Comparison of ENCODE assay signal across 12 mouse cellular contexts in genomic region chr11:60264651-60265050, GRCm38 (mm10). TPM values are rescaled to one million over a fixed set of nuclear protein-coding genes. Genes with fewer than 3 reads are reported as not detected.
DNase-seq lines count a peak whose midpoint lies in the region; ATAC-seq lines count a peak whose summit lies in the region.
"Had no signal": no experiment of that assay in that cellular context is flagged by ENCODE, and none has a peak within 500 bp of the region (broad histone marks: within the 10 kb centered on the region; RNA-seq: fewer than 3 reads in every experiment).

No protein-coding gene starts in this region.

- 0 out of 2 replicates have a peak, but pooled peaks cover 3% of the 10 kb centered on the region for H3K36me3 ChIP-seq in midbrain, embryonic 14.5 days (ENCODE audit: control insufficient read depth, insufficient read depth, low read length)

- peak; percentile 64 for DNase-seq in left cerebral cortex, postnatal 4 days
- no peak for DNase-seq in left cerebral cortex, adult 9 months (ENCODE audit: low spot score in 2 of 2)
- DNase-seq in cerebellum, adult 18-20 months, result peak; percentile 83 to 88
- peak; percentile 78 to 83 for DNase-seq in cerebellum, postnatal 36 days
- DNase-seq in midbrain, embryonic 14.5 days, result peak; percentile 45
- no peak for DNase-seq in heart, adult 9 months (ENCODE audit: low spot score in 2 of 2)
- DNase-seq: gastrocnemius, postnatal 36 days; lung, postnatal 14 days; thymus, postnatal 25 days had no signal

- H3K9ac ChIP-seq in midbrain, embryonic 14.5 days (replicated peaks; ENCODE audit: low read length), result no peak overlapping the region
- H3K9ac ChIP-seq: liver, embryonic 12.5 days had no signal

- no peak overlapping the region for H3K4me2 ChIP-seq in midbrain, embryonic 14.5 days (ENCODE audit: low read length)
- H3K4me2 ChIP-seq: liver, embryonic 12.5 days had no signal

- no peak overlapping the region for H3K4me3 ChIP-seq in midbrain, embryonic 14.5 days (replicated peaks; ENCODE audit: low read depth, low read length)
- H3K4me3 ChIP-seq: liver, embryonic 12.5 days had no signal

- H3K4me1 ChIP-seq in midbrain, embryonic 14.5 days (ENCODE audit: control insufficient read depth, insufficient read depth, low read length), result peaks cover 14% of the 10 kb centered on the region

- H3K9me3 ChIP-seq in midbrain, embryonic 14.5 days (ENCODE audit: control insufficient read depth, low read length), result no peaks in the 10 kb centered on the region
- H3K9me3 ChIP-seq: liver, embryonic 12.5 days had no signal

- ATAC-seq in midbrain, embryonic 14.5 days (ENCODE audit: low FRiP score, low TSS enrichment), result no peak
- no peak for ATAC-seq in megakaryocyte progenitor cell, adult 5-6 weeks (replicated peaks; ENCODE audit: poor library complexity)
- ATAC-seq: activated CD4-positive, CD25-positive, alpha-beta regulatory T cell, adult 4 months; liver, embryonic 12.5 days had no signal

- intact Hi-C loops in left cerebral cortex, postnatal 4 days (cut with DNase I), result no loop called here

- H3K27ac ChIP-seq in midbrain, embryonic 14.5 days (replicated peaks; ENCODE audit: low read depth, low read length), result peak overlapping the region; percentile 26; the same call in 1 of the 2 replicates
- H3K27ac ChIP-seq: liver, embryonic 12.5 days had no signal

- H3K27me3 ChIP-seq in midbrain, embryonic 14.5 days (ENCODE audit: control insufficient read depth, insufficient read depth, low read length), result no peaks in the 10 kb centered on the region
- H3K27me3 ChIP-seq: liver, embryonic 12.5 days had no signal

- WGBS in midbrain, embryonic 14.5 days, result 65% methylated on average over 1 of the region's 1 CpGs

RNA-seq across cellular contexts. Expression of gene Srebf1, which starts 42.3 kb away (rescaled TPM):
- 10 to 100 TPM; 60.3 to 67.5 TPM for total RNA-seq in left cerebral cortex, postnatal 4 days (2021)
- 34.5 and 35.2 TPM in 2 replicates for polyA plus RNA-seq in midbrain, embryonic 14.5 days (2014; fragmentation: Nextera tagmentation; extraction: Ambion mirVana)
- 20.9 and 23.3 TPM in 2 replicates for total RNA-seq in megakaryocyte progenitor cell, adult 5-6 weeks (2015)
- 20.6 and 29.3 TPM in 2 replicates for total RNA-seq in megakaryocyte progenitor cell, adult 5-6 weeks (2017)

Comparison
In these comparisons a context has a peak if more than half of its experiments do, and no peak if none do; other contexts are left out.
1. DNase-seq: peak in left cerebral cortex, postnatal 4 days (single experiment), cerebellum, adult 18-20 months (2 of 2), cerebellum, postnatal 36 days (2 of 2) and midbrain, embryonic 14.5 days (single experiment); none in left cerebral cortex, adult 9 months (0 of 2) and heart, adult 9 months (0 of 2).